Mouse (Mus musculus) CH12.LX (cell line): ENCODE data around the gene Gm11492. TPM values are rescaled to one million over a fixed set of nuclear protein-coding genes. Genes with fewer than 3 reads are reported as not detected.

ENCODE experiments used
- DNase-seq: peaks from one replicate; pipeline ENCODE4 v3.0.0-alpha.2; 2013; ENCODE audit errors: extremely low read depth
- H3K27ac ChIP-seq: 2 replicates; pipeline ENCODE4 v1.5.1; 2012; ENCODE audit warnings: low read depth, mild to moderate bottlenecking, control low read depth, moderate library complexity; ENCODE audit not compliant: insufficient read depth
- H3K27me3 ChIP-seq: replicated peaks from 2 replicates; pipeline ENCODE3; 2012; ENCODE audit warnings: inconsistent platforms
- H3K36me3 ChIP-seq, 2 experiments: replicated peaks in 1 of 2; 2 replicates each; pipeline versions ENCODE3 to v1.6.1; 2012; ENCODE audit warnings: inconsistent platforms in 1 of 2, low read length in 1 of 2, mild to moderate bottlenecking in 1 of 2, mixed read lengths in 1 of 2, moderate library complexity in 1 of 2; ENCODE audit not compliant: control insufficient read depth in 1 of 2, insufficient read depth in 1 of 2
- H3K4me1 ChIP-seq, 2 experiments: 2 replicates each; pipeline ENCODE4 v1.6.1; 2012; ENCODE audit warnings: inconsistent platforms in 1 of 2, moderate library complexity in 1 of 2; ENCODE audit not compliant: insufficient read depth in 2 of 2, control insufficient read depth in 1 of 2
- H3K4me2 ChIP-seq: 2 replicates; pipeline ENCODE4 v1.6.1; 2012; ENCODE audit warnings: low read depth, mild to moderate bottlenecking, control low read depth; ENCODE audit not compliant: poor library complexity, insufficient read depth, severe bottlenecking
- H3K4me3 ChIP-seq, 3 experiments: fragments of 150-350 bp in 1 of 3; sonication (generic) in 1 of 3; replicated peaks in 1 of 3; 2 replicates each; pipeline versions ENCODE3 to v1.5.1; 2011 to 2012; ENCODE audit warnings: low read depth in 2 of 3, low read length in 2 of 3, mild to moderate bottlenecking in 2 of 3, moderate library complexity in 2 of 3, control low read depth in 1 of 3, improper control_type of control experiment in 1 of 3, inconsistent platforms in 1 of 3, mixed read lengths in 1 of 3; ENCODE audit not compliant: poor library complexity in 1 of 3
- H3K79me2 ChIP-seq: replicated peaks from 2 replicates; pipeline ENCODE4 v1.6.1; 2012; ENCODE audit warnings: mild to moderate bottlenecking, moderate library complexity; ENCODE audit not compliant: control insufficient read depth, poor library complexity, insufficient read depth, severe bottlenecking; ENCODE audit errors: extremely low read depth
- H3K9ac ChIP-seq: 2 replicates; pipeline ENCODE4 v1.6.1; 2012; ENCODE audit warnings: low read depth, mild to moderate bottlenecking, control low read depth, moderate library complexity; ENCODE audit not compliant: insufficient read depth
- H3K9me3 ChIP-seq: replicated peaks from 2 replicates; pipeline ENCODE3; 2012; ENCODE audit warnings: low read length, inconsistent platforms, mixed read lengths
- BHLHE40 ChIP-seq: IDR thresholded peaks from 2 replicates; pipeline ENCODE4 v1.6.1; 2011; ENCODE audit warnings: mild to moderate bottlenecking, low read depth, low read length, improper control_type of control experiment
- CHD1 ChIP-seq: IDR thresholded peaks from 2 replicates; pipeline ENCODE4 v1.6.1; 2012; ENCODE audit warnings: low read depth, low read length, improper control_type of control experiment, inconsistent platforms
- CHD2 ChIP-seq: IDR thresholded peaks from 2 replicates; pipeline ENCODE4 v1.6.1; 2011; ENCODE audit warnings: low read length, improper control_type of control experiment
- CTCF ChIP-seq, 2 experiments: IDR thresholded peaks in 1 of 2; conservative IDR thresholded peaks in 1 of 2; 2 replicates each; pipeline ENCODE4 v1.5.1; 2011 to 2012; ENCODE audit warnings: low read depth in 2 of 2, low read length in 2 of 2, improper control_type of control experiment in 1 of 2, inconsistent platforms in 1 of 2, mild to moderate bottlenecking in 1 of 2, moderate library complexity in 1 of 2
- E2F4 ChIP-seq: IDR thresholded peaks from 2 replicates; pipeline ENCODE4 v1.6.1; 2011; ENCODE audit warnings: low read depth, low read length, improper control_type of control experiment; ENCODE audit not compliant: insufficient replicate concordance
- EP300 ChIP-seq: IDR thresholded peaks from 2 replicates; pipeline ENCODE4 v1.6.1; 2011; ENCODE audit warnings: low read length, improper control_type of control experiment
- JUN ChIP-seq: IDR thresholded peaks from 2 replicates; pipeline ENCODE4 v1.6.1; 2011; ENCODE audit warnings: low read depth, mild to moderate bottlenecking, low read length, improper control_type of control experiment, moderate library complexity; ENCODE audit not compliant: insufficient read depth
- JUND ChIP-seq: conservative IDR thresholded peaks from 2 replicates; pipeline ENCODE4 v1.6.1; 2011; ENCODE audit warnings: low read depth, low read length, improper control_type of control experiment
- KAT2A ChIP-seq: IDR thresholded peaks from 2 replicates; pipeline ENCODE4 v1.6.1; 2012; ENCODE audit warnings: low read length, improper control_type of control experiment, inconsistent platforms; ENCODE audit not compliant: insufficient replicate concordance
- MAFK ChIP-seq: IDR thresholded peaks from 2 replicates; pipeline ENCODE4 v1.6.1; 2011; ENCODE audit warnings: low read length, improper control_type of control experiment; ENCODE audit not compliant: insufficient replicate concordance
- MAX ChIP-seq: IDR thresholded peaks from 2 replicates; pipeline ENCODE4 v1.6.1; 2011; ENCODE audit warnings: low read length, improper control_type of control experiment
- MAZ ChIP-seq: IDR thresholded peaks from 2 replicates; pipeline ENCODE4 v1.6.1; 2012; ENCODE audit warnings: low read depth, mild to moderate bottlenecking, inconsistent platforms, low read length, improper control_type of control experiment, moderate library complexity
- MEF2A ChIP-seq: IDR thresholded peaks from 2 replicates; pipeline ENCODE4 v1.6.1; 2014; ENCODE audit warnings: low read depth, mild to moderate bottlenecking, inconsistent platforms, low read length, improper control_type of control experiment, borderline replicate concordance
- MXI1 ChIP-seq: IDR thresholded peaks from 2 replicates; pipeline ENCODE4 v1.6.1; 2011; ENCODE audit warnings: mild to moderate bottlenecking, low read depth, low read length, improper control_type of control experiment
- MYC ChIP-seq: IDR thresholded peaks from 2 replicates; pipeline ENCODE4 v1.6.1; 2011; ENCODE audit warnings: low read depth, mild to moderate bottlenecking, improper control_type of control experiment, low read length
- POLR2A ChIP-seq: IDR thresholded peaks from 2 replicates; pipeline ENCODE4 v1.6.1; 2011; ENCODE audit warnings: low read depth, mild to moderate bottlenecking, improper control_type of control experiment, low read length
- RAD21 ChIP-seq: IDR thresholded peaks from 2 replicates; pipeline ENCODE4 v1.6.1; 2011; ENCODE audit warnings: low read depth, mild to moderate bottlenecking, low read length, improper control_type of control experiment, moderate library complexity
- SMC3 ChIP-seq: IDR thresholded peaks from 2 replicates; pipeline ENCODE4 v1.6.1; 2011; ENCODE audit warnings: low read depth, low read length, improper control_type of control experiment
- TCF12 ChIP-seq: IDR thresholded peaks from 2 replicates; pipeline ENCODE4 v1.6.1; 2014; ENCODE audit warnings: low read depth, mild to moderate bottlenecking, inconsistent platforms, low read length, improper control_type of control experiment
- dilution Hi-C: fragments of 300-500 bp; cut with MboI; formaldehyde crosslinking; loops from 2 replicates; pipeline ENCODE4 v1.14.3; 2020; ENCODE audit warnings: low sequenced_read_pairs; ENCODE audit not compliant: extremely low pct_unique_long_range_greater_than_20kb, extremely low pct_ligation_motif_present
- in situ Hi-C: fragments of 300-500 bp; cut with MboI; formaldehyde crosslinking; loops from 3 replicates; pipeline ENCODE4 v1.14.3; 2019; ENCODE audit warnings: low sequenced_read_pairs, low pct_ligation_motif_present, low pct_unique_long_range_greater_than_20kb, mixed read lengths
- polyA plus RNA-seq: library from polyadenylated mRNA; unstranded; fragments of >175 nt; gene quantifications from 2 replicates; pipeline ENCODE4 v1.2.1, GENCODE M21; 2012; ENCODE audit warnings: low read depth; ENCODE audit not compliant: insufficient read length
- total RNA-seq, 2 experiments: library from RNA; depleted of rRNA; stranded (reverse); fragments of 300-350 nt in 1 of 2; fragments of >200 nt in 1 of 2; gene quantifications; 2 replicates each; pipeline ENCODE4 v1.2.3; 2012 to 2014

Gene Gm11492
- total and polyA plus RNA-seq, 3 experiments: not detected

GRCm38 (mm10) chr11:87597061-87597460 lies 30.6 kb downstream of the Gm11492 start:
- H3K79me2 ChIP-seq: peaks cover 12% of the 10 kb centered on the region
- no peaks in the 10 kb centered on the region for H3K9me3 ChIP-seq
- no peak for TF ChIP-seq E2F4
- H3K27me3 ChIP-seq: no peaks in the 10 kb centered on the region
- H3K4me1 ChIP-seq: peaks cover 25 to 62% of the 10 kb centered on the region in 2 experiments
- dilution Hi-C loops (no loop called here), in situ Hi-C loops (no loop called here)
- no peak overlapping the region for H3K4me2 ChIP-seq
- no peak overlapping the region for H3K27ac ChIP-seq
- no peak for DNase-seq
- H3K4me3 ChIP-seq: no peak overlapping the region
- H3K9ac ChIP-seq: no peak overlapping the region
- H3K36me3 ChIP-seq: peaks cover 45 to 54% of the 10 kb centered on the region in 2 experiments

GRCm38 (mm10) chr11:87599395-87600089 lies 33.1 kb downstream of the Gm11492 start:
- H3K79me2 ChIP-seq: no peaks in the 10 kb centered on the region; the same call in 1 of the 2 replicates
- no peaks in the 10 kb centered on the region for H3K27me3 ChIP-seq
- H3K27ac ChIP-seq: no peak overlapping the region
- H3K4me3 ChIP-seq: no peak overlapping the region
- no peak for DNase-seq
- peaks cover 18 to 71% of the 10 kb centered on the region in 2 experiments for H3K4me1 ChIP-seq
- H3K4me2 ChIP-seq: no peak overlapping the region
- no peak overlapping the region for H3K9ac ChIP-seq
- peaks cover 68 to 75% of the 10 kb centered on the region in 2 experiments for H3K36me3 ChIP-seq
- no peaks in the 10 kb centered on the region for H3K9me3 ChIP-seq
- dilution Hi-C loops (no loop called here), in situ Hi-C loops (no loop called here)
- TF ChIP-seq SMC3 (no peak), CTCF (conservative IDR thresholded peaks at IDR 0.05 in 1 of 2, IDR thresholded peaks at IDR 0.05 in 1 of 2; ENCODE audit: low read depth in 2 of 2, low read length in 2 of 2) (no peak), POLR2A (no peak), RAD21 (no peak), JUN (no peak), MXI1 (no peak), MEF2A (no peak), MYC (no peak), KAT2A (no peak), E2F4 (no peak), MAX (no peak)

- dilution Hi-C loops (no loop called here), in situ Hi-C loops (no loop called here)
- peaks cover 77 to 83% of the 10 kb centered on the region in 2 experiments for H3K36me3 ChIP-seq
- peaks cover 14 to 63% of the 10 kb centered on the region in 2 experiments for H3K4me1 ChIP-seq
- H3K27me3 ChIP-seq: no peaks in the 10 kb centered on the region
- no peak for DNase-seq
- TF ChIP-seq CHD1 (no peak), EP300 (no peak), MAZ (no peak), BHLHE40 (no peak), TCF12 (no peak), MAFK (no peak), POLR2A (no peak), JUND (no peak), CHD2 (no peak)
- H3K4me3 ChIP-seq: no peak overlapping the region
- no peak overlapping the region for H3K9ac ChIP-seq
- H3K27ac ChIP-seq: no peak overlapping the region
- H3K4me2 ChIP-seq: no peak overlapping the region
- H3K79me2 ChIP-seq: no peaks in the 10 kb centered on the region; the same call in 1 of the 2 replicates
- no peaks in the 10 kb centered on the region for H3K9me3 ChIP-seq
These were observed 33.9 kb downstream of the Gm11492 start for GRCm38 (mm10) chr11:87600322-87600853.
